Comparison of ENCODE assay signal across 18 mouse cellular contexts in genomic region chr9:41929986-41930385, GRCm38 (mm10).
"Had no signal": no experiment of that assay in that cellular context is flagged by ENCODE, and none has a peak within 500 bp of the region (broad histone marks: within the 10 kb centered on the region; RNA-seq: fewer than 3 reads in every experiment).

No protein-coding gene starts in this region.

- H3K36me3 ChIP-seq: kidney, embryonic 15.5 days; limb, embryonic 13.5 days; liver, embryonic 12.5 days; liver, embryonic 15.5 days; midbrain, embryonic 12.5 days; midbrain, embryonic 15.5 days; neural tube, embryonic 12.5 days; neural tube, embryonic 15.5 days had no signal

- H3K4me1 ChIP-seq: liver, embryonic 12.5 days; liver, embryonic 15.5 days had no signal

- H3K27me3 ChIP-seq: kidney, embryonic 15.5 days; limb, embryonic 13.5 days; midbrain, embryonic 15.5 days; neural tube, embryonic 12.5 days; neural tube, embryonic 15.5 days had no signal

- H3K9me3 ChIP-seq: kidney, embryonic 15.5 days; limb, embryonic 13.5 days; liver, embryonic 12.5 days; liver, embryonic 15.5 days; midbrain, embryonic 12.5 days; midbrain, embryonic 15.5 days; neural tube, embryonic 12.5 days; neural tube, embryonic 15.5 days had no signal

- H3K4me3 ChIP-seq: kidney, embryonic 15.5 days; limb, embryonic 13.5 days; liver, embryonic 12.5 days; liver, embryonic 15.5 days; midbrain, embryonic 12.5 days; midbrain, embryonic 15.5 days; neural tube, embryonic 12.5 days; neural tube, embryonic 15.5 days had no signal

- H3K27ac ChIP-seq: kidney, embryonic 15.5 days; limb, embryonic 13.5 days; liver, embryonic 12.5 days; liver, embryonic 15.5 days; midbrain, embryonic 12.5 days; midbrain, embryonic 15.5 days; neural tube, embryonic 12.5 days; neural tube, embryonic 15.5 days had no signal

- DNase-seq: kidney, adult 8-10 months; kidney, postnatal 10 days; kidney, postnatal 36 days; liver; lung, adult 18-20 months; lung, postnatal 14 days; lung, postnatal 4 days; right cerebral cortex, adult 18-20 months; right cerebral cortex, postnatal 25 days; thymus, postnatal 25 days had no signal
